Mouse (Mus musculus): ENCODE data around the gene Cluh. TPM values are rescaled to one million over a fixed set of nuclear protein-coding genes. Genes with fewer than 3 reads are reported as not detected.

Gene Cluh
- polyA plus RNA-seq, 1 experiment from 2014 or later = 50.2 TPM

DNA sequence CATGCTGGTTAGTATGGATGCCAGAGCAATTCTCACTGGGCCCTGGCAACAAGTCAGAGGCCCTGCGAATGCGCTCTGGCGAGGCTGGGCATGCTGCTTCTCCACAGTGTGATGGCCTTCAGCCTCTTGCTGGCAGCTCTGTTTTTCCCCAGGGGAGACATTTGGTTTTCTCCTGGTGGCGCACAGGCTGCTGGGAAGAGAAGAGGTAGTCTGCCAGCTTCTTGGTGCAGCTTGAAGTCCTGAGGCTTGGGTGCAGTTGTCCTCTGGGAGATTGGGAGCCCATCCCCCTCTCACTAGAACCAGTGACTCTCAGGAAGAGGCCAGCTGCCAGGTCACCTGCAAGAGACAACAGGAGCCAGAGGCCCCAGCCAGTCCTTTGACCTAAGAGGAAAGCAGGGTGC, 3.5 kb downstream of the Cluh start:
- H3K4me1 ChIP-seq = peaks cover 54% of the 10 kb centered on the region
- H3K9me3 ChIP-seq = no peaks in the 10 kb centered on the region
- no peaks in the 10 kb centered on the region for H3K27me3 ChIP-seq (ENCODE audit: insufficient read depth, poor library complexity, severe bottlenecking)
- no peak for DNase-seq (ENCODE audit: low spot score)
- peaks cover 28% of the 10 kb centered on the region for H3K36me3 ChIP-seq
- 74% methylated on average over 4 of the region's 4 CpGs for WGBS
- H3K4me3 ChIP-seq = peak overlapping the region; percentile 33
- H3K27ac ChIP-seq = peak overlapping the region; percentile 85

GRCm38 (mm10) chr11:74653385-74653784, 4.1 kb downstream of the Cluh start:
- Histone ChIP-seq H3K4me1 (peaks cover 52% of the 10 kb centered on the region), H3K27ac (peak overlapping the region; percentile 85), H3K36me3 (peaks cover 34% of the 10 kb centered on the region), H3K27me3 (ENCODE audit: insufficient read depth, poor library complexity, severe bottlenecking) (no peaks in the 10 kb centered on the region), H3K4me3 (peak overlapping the region; percentile 33), H3K9me3 (no peaks in the 10 kb centered on the region)
- 51% methylated on average over 6 of the region's 6 CpGs for WGBS
- DNase-seq (ENCODE audit: low spot score) = peak; percentile 88

DNA sequence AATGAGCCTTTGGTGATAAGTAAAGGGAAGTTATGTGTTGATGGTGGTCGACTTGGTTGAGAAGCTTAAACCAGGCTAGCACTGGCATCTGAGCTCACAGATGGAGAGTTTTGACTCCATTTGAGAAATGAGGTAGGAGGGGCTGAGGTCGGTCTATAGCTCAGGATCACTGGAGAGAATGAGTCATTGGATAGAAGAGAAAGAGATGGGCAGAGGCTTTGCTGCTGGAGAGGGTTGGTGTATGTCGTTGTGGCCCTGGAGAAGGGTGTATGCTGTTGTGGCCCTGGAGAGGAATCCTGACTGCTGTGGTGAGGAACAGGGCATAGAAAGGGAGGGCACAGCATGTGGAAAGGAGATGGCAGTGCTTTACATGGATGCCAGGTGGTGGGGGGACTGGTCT, 6.6 kb downstream of the Cluh start:
- H3K4me3 ChIP-seq = no peak overlapping the region
- H3K4me1 ChIP-seq = peaks cover 39% of the 10 kb centered on the region
- H3K27me3 ChIP-seq (ENCODE audit: insufficient read depth, poor library complexity, severe bottlenecking) = no peaks in the 10 kb centered on the region
- H3K9me3 ChIP-seq = no peaks in the 10 kb centered on the region
- 81% methylated on average over 3 of the region's 3 CpGs for whole genome bisulfite sequencing
- H3K36me3 ChIP-seq = peaks cover 59% of the 10 kb centered on the region
- H3K27ac ChIP-seq = no peak overlapping the region
- DNase-seq (ENCODE audit: low spot score) = no peak

DNA sequence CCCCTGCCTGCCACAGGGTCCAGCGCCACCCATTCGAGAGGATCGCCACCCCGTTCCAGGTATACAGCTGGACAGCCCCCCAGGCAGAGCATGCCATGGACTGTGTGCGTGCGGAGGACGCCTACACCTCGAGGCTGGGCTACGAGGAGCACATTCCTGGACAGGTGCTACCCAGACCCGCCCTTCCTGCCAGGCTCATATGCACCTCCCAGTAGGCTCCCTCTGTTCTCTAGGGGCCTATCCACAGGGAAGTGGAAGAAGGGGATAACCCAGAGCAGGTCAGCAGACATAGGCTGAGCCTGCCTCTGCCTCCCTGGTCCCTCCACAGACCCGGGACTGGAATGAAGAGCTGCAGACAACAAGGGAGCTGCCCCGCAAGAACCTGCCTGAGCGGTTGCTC, 11.0 kb downstream of the Cluh start:
- H3K36me3 ChIP-seq = peaks cover 97% of the 10 kb centered on the region
- 93% methylated on average over 13 of the region's 13 CpGs for WGBS

GRCm38 (mm10) chr11:74661641-74662040, 12.3 kb downstream of the Cluh start:
- peak; percentile 70 for DNase-seq (ENCODE audit: low spot score)
- H3K27ac ChIP-seq = no peak overlapping the region
- H3K4me3 ChIP-seq = no peak overlapping the region
- H3K4me1 ChIP-seq = no peaks in the 10 kb centered on the region
- 93% methylated on average over 19 of the region's 19 CpGs for WGBS
- no peaks in the 10 kb centered on the region for H3K9me3 ChIP-seq
- no peaks in the 10 kb centered on the region for H3K27me3 ChIP-seq (ENCODE audit: insufficient read depth, poor library complexity, severe bottlenecking)
- H3K36me3 ChIP-seq = peaks cover 100% of the 10 kb centered on the region

More for the DNA sequence above, 11.0 kb downstream of the Cluh start:
- Histone ChIP-seq H3K27me3 (ENCODE audit: insufficient read depth, poor library complexity, severe bottlenecking) (no peaks in the 10 kb centered on the region), H3K27ac (no peak overlapping the region), H3K9me3 (no peaks in the 10 kb centered on the region), H3K4me1 (no peaks in the 10 kb centered on the region), H3K4me3 (no peak overlapping the region)
- peak; percentile 76 for DNase-seq (ENCODE audit: low spot score)

- no peak overlapping the region for H3K27ac ChIP-seq
- peak; percentile 61 for DNase-seq (ENCODE audit: low spot score)
- H3K4me1 ChIP-seq = no peaks in the 10 kb centered on the region
- no peak overlapping the region for H3K4me3 ChIP-seq
- 86% methylated on average over 6 of the region's 6 CpGs for WGBS
- H3K9me3 ChIP-seq = no peaks in the 10 kb centered on the region
- H3K27me3 ChIP-seq (ENCODE audit: insufficient read depth, poor library complexity, severe bottlenecking) = no peaks in the 10 kb centered on the region
- H3K36me3 ChIP-seq = peaks cover 100% of the 10 kb centered on the region
Measured at GRCm38 (mm10) chr11:74662221-74662620, 12.9 kb downstream of the Cluh start.

GRCm38 (mm10) chr11:74664279-74664678, 15.0 kb downstream of the Cluh start:
- Histone ChIP-seq H3K27ac (no peak overlapping the region), H3K36me3 (peaks cover 99% of the 10 kb centered on the region), H3K4me3 (no peak overlapping the region), H3K4me1 (no peaks in the 10 kb centered on the region), H3K27me3 (ENCODE audit: insufficient read depth, poor library complexity, severe bottlenecking) (no peaks in the 10 kb centered on the region), H3K9me3 (no peaks in the 10 kb centered on the region)
- peak; percentile 63 for DNase-seq (ENCODE audit: low spot score)
- 90% methylated on average over 3 of the region's 3 CpGs for WGBS

DNA sequence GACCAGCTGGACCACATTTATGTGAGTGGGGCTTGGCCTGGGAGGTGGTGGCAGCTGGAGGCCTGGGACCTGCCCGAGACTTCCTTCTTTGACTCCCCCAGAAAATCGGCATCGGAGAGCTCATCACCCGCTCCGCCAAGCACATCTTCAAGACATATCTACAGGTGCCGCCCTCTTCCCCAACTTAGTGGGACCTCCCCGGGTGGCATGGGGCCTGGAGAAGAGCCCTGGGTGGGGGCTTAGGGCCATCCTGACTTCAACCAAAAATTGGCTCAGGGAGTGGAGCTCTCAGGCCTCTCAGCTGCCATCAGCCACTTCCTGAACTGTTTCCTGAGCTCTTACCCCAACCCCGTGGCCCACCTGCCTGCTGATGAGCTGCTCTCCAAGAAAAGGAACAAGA, 15.6 kb downstream of the Cluh start:
- 87% methylated on average over 8 of the region's 8 CpGs for WGBS
- Histone ChIP-seq H3K27ac (no peak overlapping the region), H3K4me3 (no peak overlapping the region)

DNA sequence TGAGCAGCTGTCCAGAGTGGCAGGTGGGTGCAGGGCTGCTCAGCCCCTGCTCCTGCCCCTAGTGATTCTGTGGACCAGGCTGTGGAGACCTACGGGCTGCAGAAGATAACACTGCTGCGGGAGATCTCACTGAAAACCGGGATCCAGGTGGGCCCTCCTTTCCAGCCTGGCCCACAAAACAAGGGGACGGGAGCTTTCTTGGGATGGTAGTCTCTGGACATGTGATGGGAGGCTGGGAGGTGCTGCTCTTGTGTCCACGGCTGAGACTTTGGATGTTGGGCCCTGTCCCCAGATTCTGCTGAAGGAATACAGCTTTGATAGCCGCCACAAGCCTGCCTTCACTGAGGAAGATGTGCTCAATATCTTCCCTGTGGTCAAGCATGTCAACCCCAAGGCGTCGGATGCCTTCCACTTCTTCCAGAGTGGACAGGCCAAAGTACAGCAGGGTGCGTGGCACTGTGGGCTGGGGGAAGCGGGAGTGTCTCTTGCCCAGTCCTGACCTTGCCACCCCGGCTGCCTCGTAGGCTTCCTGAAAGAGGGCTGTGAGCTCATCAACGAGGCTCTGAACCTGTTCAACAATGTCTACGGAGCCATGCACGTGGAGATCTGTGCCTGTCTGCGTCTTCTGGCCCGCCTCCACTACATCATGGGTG, 16.5 kb downstream of the Cluh start:
- H3K4me3 ChIP-seq = no peak overlapping the region
- H3K4me1 ChIP-seq = no peaks in the 10 kb centered on the region
- no peak overlapping the region for H3K27ac ChIP-seq
- no peaks in the 10 kb centered on the region for H3K9me3 ChIP-seq
- peak; percentile 68 for DNase-seq (ENCODE audit: low spot score)
- WGBS = 92% methylated on average over 17 of the region's 17 CpGs
- H3K27me3 ChIP-seq (ENCODE audit: insufficient read depth, poor library complexity, severe bottlenecking) = no peaks in the 10 kb centered on the region
- peaks cover 97% of the 10 kb centered on the region for H3K36me3 ChIP-seq

More for the DNA sequence above, 15.6 kb downstream of the Cluh start:
- peak; percentile 71 for DNase-seq (ENCODE audit: low spot score)
- Histone ChIP-seq H3K9me3 (no peaks in the 10 kb centered on the region), H3K36me3 (peaks cover 99% of the 10 kb centered on the region), H3K27me3 (ENCODE audit: insufficient read depth, poor library complexity, severe bottlenecking) (no peaks in the 10 kb centered on the region), H3K4me1 (no peaks in the 10 kb centered on the region)

DNA sequence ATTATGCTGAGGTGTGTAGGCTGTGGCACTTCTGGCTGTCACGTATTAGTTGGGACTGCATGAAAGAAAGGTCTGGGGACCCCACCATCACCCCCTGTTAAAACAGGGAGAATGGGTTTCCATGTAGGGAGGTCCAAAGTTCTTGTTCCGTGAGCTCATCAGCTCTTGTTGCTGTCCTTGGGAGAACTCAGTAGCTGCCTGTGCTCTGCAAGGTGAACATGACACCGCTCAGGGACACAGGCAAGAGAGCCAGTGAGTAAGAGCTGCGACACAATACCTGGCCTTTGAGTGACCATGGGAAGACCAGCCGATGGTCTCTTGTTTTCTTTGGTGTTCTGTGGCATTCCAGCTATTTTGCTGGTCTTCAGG, 17.0 kb downstream of the Cluh start:
- H3K4me1 ChIP-seq = no peaks in the 10 kb centered on the region
- H3K4me3 ChIP-seq = no peak overlapping the region
- peaks cover 91% of the 10 kb centered on the region for H3K36me3 ChIP-seq
- H3K27me3 ChIP-seq (ENCODE audit: insufficient read depth, poor library complexity, severe bottlenecking) = no peaks in the 10 kb centered on the region
- no peaks in the 10 kb centered on the region for H3K9me3 ChIP-seq
- peak; percentile 71 for DNase-seq (ENCODE audit: low spot score)
- 94% methylated on average over 5 of the region's 5 CpGs for WGBS
- H3K27ac ChIP-seq = no peak overlapping the region

DNA sequence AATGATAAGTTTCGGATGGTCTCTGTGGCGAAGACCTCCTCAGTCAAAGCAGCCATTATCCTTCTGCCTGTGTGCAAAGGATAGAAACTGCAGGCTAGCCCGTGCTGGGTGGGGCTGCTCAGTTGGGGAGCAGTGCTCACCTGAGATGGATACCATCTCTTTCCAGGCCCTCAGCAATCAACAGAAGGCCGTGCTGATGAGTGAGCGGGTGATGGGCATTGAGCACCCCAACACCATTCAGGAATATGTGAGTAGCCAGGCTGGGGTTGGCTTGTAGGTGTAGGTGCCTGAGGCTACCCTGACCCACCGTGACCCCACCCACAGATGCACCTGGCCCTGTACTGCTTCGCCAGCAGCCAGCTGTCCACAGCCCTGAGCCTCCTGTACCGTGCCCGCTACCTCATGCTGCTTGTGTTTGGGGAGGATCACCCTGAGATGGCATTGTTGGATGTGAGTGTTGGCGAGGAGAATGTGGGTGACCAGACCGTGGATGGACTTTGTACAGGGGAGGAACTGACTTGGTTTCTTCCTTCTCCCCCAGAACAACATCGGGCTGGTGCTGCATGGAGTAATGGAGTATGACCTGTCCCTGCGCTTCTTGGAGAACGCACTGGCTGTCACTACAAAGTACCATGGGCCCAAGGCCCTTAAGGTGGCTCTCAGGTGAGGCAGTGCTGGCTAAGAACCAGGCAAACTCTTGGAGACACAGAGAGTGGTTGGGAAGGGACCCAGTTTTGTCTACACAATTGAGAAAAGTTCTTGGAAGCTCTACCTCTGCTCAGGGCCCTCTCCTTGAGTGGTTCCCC, 17.7 kb downstream of the Cluh start:
- Histone ChIP-seq H3K4me1 (no peaks in the 10 kb centered on the region), H3K27ac (no peak overlapping the region), H3K27me3 (ENCODE audit: insufficient read depth, poor library complexity, severe bottlenecking) (no peaks in the 10 kb centered on the region), H3K36me3 (peaks cover 84% of the 10 kb centered on the region), H3K4me3 (no peak overlapping the region), H3K9me3 (no peaks in the 10 kb centered on the region)
- 91% methylated on average over 14 of the region's 14 CpGs for WGBS
- peak; percentile 69 for DNase-seq (ENCODE audit: low spot score)

- Histone ChIP-seq H3K27me3 (ENCODE audit: insufficient read depth, poor library complexity, severe bottlenecking) (no peaks in the 10 kb centered on the region), H3K4me1 (no peaks in the 10 kb centered on the region), H3K4me3 (no peak overlapping the region), H3K36me3 (peaks cover 78% of the 10 kb centered on the region), H3K27ac (no peak overlapping the region), H3K9me3 (no peaks in the 10 kb centered on the region)
- WGBS = 94% methylated on average over 13 of the region's 13 CpGs
- peak; percentile 64 for DNase-seq (ENCODE audit: low spot score)
Measured at GRCm38 (mm10) chr11:74667582-74668010, 18.3 kb downstream of the Cluh start.

DNA sequence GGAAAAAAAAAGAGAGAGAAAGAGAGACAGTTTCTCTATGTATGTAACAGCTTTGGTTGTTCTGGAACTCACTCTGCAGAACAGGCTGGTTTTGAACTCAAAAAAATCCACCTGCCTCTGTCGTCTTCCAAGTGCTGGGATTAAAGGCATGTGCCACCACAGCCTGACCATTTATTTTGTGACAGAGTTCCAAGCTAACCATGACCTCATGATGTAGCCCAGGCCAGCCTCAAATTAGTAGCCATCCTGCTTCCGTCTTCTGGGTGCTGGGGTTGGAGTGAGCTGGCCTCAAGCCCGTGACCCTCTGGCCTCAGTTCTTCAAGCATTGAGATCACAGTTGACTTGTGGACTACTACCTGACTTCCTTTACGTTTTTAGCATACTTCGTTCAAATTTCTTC, 19.2 kb downstream of the Cluh start:
- Histone ChIP-seq H3K9me3 (no peaks in the 10 kb centered on the region), H3K27ac (no peak overlapping the region), H3K4me1 (no peaks in the 10 kb centered on the region), H3K27me3 (ENCODE audit: insufficient read depth, poor library complexity, severe bottlenecking) (no peaks in the 10 kb centered on the region), H3K36me3 (peaks cover 77% of the 10 kb centered on the region), H3K4me3 (no peak overlapping the region)
- peak; percentile 56 for DNase-seq (ENCODE audit: low spot score)
- 91% methylated on average over 5 of the region's 5 CpGs for WGBS

All from heart, embryonic 10.5 days (tissue).